Mouse (Mus musculus) inflammation-experienced regulatory T-cells, adult 6 months (primary cell): ENCODE measurements around the gene Chd2. TPM values are rescaled to one million over a fixed set of nuclear protein-coding genes. Genes with fewer than 3 reads are reported as not detected.

Experiments used
- ATAC-seq: one replicate; pipeline ENCODE4 v1.8.0; 2017
- polyA plus RNA-seq, 3 experiments: library from polyadenylated mRNA; unstranded; fragments of 100-300 nt; shearing (Covaris generic); gene quantifications; one replicate each; pipeline ENCODE4 v1.2.1; 2017

The Chd2 gene
- polyA plus RNA-seq, 3 experiments from 2014 or later: 120 to 258 (median 210) TPM

DNA sequence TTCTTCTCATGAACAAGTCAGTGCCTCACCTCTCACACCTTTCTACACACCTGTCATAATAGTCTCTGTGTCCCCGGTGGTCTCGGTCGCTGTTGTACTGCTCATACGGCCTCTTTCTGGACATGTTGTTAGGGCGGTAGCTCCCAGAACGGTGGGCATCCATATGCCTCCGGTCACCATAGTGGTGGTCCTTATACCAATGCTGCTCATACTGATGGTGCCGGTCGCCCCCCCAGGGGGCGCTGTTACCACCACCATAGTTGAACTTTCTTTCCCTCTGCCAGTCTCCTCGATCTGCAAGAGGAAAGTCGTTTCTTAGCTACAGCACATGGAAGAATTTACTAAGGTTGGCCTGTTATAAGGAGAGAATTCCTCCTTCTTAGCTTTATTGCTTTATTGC, 105.9 kb downstream of the Chd2 start:
- no peak for ATAC-seq

DNA sequence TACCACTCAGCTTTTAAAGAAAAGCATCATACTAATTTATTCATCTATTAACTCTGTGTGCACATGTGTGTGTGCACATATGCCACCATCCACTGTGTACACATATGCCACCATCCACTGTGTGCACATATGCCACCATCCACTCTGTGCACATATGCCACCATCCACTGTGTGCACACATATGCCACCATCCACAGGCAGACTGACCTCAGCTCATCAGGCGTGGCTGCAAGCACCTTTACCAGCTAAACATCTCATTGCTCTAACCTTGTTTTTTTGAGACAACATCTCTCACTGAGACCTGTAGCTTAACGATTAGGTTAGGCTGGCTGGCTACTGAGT, 107.3 kb downstream of the Chd2 start:
- ATAC-seq: no peak

- no peak for ATAC-seq
Observed at GRCm38 (mm10) chr7:73433637-73434335, 107.8 kb downstream of the Chd2 start.

- ATAC-seq: no peak
Observed at GRCm38 (mm10) chr7:73428525-73428924, 113.1 kb downstream of the Chd2 start.

GRCm38 (mm10) chr7:73427794-73428193, 113.8 kb downstream of the Chd2 start:
- ATAC-seq: no peak

- no peak for ATAC-seq
Observed at GRCm38 (mm10) chr7:73426752-73427386, 114.8 kb downstream of the Chd2 start.

- ATAC-seq: no peak
Observed at GRCm38 (mm10) chr7:73426235-73426634, 115.4 kb downstream of the Chd2 start.

DNA sequence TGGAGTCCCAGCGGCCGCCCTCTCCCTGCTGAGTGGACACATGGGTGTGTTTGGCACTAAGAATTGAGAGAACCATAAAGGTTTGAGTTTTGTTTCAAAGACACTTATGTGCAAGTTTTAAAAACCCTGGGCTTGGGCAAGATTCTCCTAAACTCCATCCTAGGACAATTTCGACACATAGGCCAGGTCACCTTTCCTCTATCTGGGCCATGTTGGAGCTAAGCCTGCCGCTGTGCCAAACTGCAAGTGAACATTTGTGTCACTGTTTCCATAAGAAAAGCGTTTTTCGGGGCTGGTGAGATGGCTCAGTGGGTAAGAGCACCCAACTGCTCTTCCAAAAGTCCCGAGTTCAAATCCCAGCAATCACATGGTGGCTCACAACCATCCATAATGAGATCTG, 116.2 kb downstream of the Chd2 start:
- no peak for ATAC-seq

DNA sequence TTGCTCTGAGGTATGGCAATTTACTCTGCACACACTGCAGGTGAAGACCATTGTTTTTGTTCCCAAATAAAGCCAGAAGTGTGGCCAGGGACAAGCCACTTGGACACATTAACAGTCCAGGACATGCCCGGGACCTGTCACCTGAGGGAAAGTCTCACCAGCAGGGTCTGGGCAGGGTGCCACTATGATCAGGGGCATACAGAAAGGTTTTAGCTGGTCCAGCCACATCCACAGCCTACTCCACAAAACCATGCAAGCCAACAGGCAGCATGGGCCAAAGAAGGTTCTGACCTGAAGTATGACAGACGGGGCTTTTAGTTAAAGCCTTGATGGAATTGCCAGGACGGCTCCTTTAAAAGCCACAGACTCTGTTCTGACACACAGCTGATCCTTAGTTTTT, 116.9 kb downstream of the Chd2 start:
- no peak for ATAC-seq

DNA sequence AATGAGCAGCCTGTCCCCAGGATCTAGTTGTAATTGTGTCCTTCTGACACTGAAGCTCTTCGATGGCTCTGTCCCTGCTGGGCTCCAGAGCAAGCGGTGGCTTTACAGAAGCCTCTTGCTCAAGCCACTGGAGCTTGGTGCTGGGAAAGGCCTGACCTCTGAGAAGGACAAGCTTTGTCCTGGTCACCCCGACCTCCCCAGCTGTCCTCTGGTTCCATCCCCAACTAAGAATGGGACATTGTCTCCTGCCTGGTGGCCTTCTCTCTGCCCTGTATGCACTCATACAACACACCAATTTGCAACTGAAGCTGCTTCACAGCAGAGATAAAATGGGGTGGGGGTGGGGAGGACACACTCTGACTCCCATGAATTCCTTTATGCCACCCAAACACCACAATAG, 117.4 kb downstream of the Chd2 start:
- no peak for ATAC-seq

- no peak for ATAC-seq
Observed at GRCm38 (mm10) chr7:73423236-73423635, 118.4 kb downstream of the Chd2 start.

DNA sequence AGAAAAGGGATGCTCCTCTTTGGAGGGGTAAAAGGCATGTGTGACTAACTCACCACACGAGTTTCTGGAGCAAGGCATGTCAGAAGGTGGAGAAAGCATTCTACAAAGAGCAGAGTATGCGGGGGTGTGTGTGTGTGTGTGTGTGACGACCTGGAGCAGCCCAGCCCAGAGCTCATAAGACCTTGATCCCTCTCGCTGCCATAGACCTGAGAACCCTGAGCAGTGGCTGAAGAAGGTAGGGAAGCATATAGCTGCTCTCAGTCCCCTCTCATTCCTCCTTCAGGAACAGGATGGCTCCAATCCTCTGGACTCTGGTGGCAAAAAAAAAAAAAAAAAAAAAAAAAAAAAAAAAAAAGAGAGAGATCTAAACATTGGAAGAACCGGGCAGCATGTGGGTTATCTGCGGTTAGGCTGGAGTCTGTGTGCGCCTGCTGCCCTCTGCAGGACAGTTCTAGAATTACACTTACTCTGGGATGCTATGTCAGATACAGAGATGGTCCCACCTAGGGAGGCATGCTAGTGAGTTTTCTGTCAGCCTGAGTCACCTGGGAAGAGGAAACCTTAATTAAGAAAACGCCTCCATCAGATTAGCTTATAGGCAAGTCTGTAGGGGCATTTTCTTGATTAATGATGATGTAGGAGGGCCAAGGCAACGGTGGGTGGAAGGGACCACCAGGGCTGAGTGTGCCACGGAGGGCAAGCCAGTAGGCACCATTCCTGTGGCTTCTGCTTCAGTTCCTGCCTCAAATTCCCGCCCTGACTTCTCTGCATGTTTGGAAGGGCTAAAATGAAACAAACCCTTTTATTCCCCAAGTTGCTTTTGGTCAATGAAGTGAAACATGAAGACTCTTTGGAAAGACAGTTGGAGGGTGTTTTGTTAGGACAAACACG, 119.2 kb downstream of the Chd2 start:
- peak; percentile 86 for ATAC-seq

DNA sequence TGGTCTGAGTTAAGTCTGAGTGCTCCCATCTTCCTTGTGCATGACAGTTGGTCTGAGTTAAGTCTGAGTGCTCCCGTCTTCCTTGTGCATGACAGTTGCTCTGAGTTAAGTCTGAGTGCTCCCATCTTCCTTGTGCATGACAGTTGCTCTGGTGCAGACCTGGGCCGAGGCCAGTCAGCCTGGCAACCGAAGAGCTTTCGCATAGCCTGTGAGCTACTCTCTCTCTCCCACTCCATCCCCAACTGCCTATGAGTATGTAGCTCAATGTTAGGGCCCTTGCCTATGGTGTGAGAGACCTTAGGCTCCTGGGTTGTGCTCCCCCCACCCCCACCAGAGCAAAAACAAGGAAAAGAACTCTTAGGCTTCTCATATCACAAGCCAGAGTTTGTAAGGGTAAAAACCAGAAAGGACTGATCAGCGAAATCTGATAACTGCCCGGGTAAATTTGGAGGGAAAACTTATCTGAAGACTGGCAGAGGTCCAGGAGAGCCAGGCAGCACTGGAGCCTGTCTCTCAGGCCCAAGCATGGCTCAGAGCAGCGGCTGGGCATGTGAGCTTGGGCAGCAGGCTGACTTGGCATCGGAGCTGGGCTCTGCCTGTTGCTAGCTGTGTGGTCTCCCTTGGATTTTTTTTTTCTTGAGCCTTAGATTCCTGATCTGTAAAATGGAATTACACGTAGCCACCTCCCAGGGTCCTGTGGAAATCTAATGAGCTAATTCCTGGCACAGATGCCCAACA, 120.2 kb downstream of the Chd2 start:
- ATAC-seq: no peak

DNA sequence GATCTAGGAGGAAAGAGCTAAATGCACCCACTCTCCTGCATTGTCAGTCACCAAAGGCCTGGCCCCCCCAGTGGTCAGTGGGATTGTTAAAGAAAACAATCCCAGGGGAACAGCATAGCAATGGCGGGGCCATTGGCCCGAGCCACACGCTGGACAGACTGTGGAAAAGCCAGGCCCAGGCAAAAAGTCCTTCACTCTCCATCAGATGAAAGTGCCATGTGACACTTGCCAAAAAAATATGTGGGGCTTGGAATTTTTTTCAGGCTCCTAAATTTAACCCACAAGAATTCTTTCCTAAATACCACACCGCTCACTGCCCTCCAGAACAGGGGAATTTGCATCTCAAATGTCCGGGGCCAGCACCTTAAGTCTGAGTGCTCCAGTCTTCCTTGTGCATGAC, 120.8 kb downstream of the Chd2 start:
- ATAC-seq: no peak

DNA sequence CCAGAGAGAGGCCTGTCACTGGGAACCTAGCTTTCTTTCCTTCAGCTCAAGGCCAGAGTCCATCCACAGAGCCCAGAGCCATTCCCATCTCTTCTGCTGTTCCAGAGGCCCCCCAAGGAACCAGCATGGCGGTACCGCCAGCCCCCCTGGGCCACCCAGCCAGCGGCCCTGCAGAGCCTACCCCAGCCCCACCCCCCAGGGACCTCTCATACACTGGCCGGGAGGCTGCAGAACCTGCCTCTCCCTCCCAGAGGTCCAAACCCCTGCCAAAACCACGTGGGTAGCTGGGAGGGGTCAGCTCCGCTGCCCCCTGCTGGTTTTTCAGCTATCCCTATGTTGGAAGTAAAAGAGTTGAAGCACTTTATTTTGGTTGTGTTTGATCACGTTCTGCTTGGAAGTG, 122.3 kb downstream of the Chd2 start:
- ATAC-seq: no peak

DNA sequence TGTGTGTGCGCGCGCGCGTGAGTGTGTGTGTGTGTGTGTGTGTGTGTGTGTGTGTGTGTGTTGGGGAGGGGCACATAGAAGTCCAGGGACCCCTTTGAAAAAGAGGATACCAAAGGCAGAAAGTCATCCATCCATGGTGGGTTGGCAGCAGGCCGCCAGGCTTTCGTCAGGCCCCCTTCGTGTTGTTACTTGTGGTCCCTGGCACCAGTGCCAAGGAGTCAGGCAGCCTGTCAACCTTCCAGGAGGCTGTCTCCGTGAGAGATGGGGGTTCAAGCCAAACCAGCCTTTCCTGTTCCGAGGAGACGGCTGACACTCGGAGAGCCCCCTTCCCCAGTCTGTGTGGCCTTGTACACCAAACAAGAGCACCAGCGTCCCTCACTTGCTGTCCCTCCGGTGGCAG, 127.4 kb downstream of the Chd2 start:
- ATAC-seq: no peak

DNA sequence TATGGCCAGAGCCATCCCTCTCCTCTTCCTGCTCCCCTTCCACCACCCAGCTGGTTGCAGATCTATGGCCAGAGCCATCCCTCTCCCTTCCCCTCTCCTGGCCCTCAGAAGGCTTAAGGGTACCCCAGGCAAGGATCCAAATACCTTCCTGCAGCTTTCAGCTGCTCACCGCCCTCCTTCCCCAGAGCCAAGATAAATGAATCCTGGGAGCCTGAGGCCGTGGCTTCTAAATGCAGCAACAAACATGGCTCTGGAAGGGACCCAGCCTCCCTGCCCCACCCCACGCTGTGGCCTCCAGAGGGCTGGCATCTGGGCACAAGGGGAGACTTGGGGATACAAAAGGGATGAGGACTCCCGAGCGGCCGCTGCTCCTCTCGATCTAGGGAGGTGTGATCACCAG, 129.2 kb downstream of the Chd2 start:
- no peak for ATAC-seq

GRCm38 (mm10) chr7:73411986-73412385, 129.6 kb downstream of the Chd2 start:
- ATAC-seq: no peak

DNA sequence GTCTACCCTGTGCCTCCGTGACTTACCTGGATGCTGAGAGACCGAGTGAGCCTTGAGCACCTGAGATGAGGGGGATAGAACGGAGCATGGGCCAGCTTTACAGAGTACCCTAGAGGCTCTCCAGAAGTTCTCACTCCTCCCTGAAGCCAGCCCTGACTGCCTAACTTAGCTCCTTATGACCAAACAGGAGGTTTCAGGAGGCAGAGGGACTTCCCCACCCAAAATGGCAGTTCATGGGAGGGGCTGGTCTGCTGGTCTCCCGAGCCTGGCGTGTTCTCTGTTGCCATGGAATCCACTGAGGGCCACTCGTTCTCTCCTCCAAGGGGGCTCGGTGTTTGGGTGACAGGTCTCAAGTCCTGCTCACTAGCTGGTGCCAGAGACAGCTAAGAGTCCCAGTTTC, 130.1 kb downstream of the Chd2 start:
- ATAC-seq: no peak

GRCm38 (mm10) chr7:73405550-73405949, 136.1 kb downstream of the Chd2 start:
- no peak for ATAC-seq

GRCm38 (mm10) chr7:73403538-73403937, 138.1 kb downstream of the Chd2 start:
- ATAC-seq: no peak

DNA sequence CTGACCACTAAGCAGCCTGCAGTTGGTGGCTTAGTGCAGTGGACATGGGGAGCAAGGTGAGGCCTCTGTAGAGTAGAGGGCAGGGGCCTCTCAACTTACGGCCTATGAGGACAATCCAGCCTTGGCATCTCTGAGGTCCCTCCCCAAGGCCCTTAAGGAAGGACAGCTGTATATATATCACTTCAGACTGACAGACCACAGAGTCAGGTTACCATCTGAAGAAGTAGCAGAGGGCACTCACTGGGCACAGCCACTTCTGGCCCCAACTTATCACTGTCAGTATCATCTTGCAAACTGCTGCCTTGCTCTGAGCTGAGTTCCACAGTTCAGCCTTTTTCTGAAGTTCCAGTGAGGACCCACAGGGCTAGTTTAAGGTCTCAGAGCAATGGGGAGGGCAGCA, 139.0 kb downstream of the Chd2 start:
- ATAC-seq: no peak

GRCm38 (mm10) chr7:73402106-73402505, 139.5 kb downstream of the Chd2 start:
- ATAC-seq: no peak
